Mouse (Mus musculus) spleen, adult 2 months (tissue): ENCODE measurements around the gene Zfp609.

ENCODE experiments used
- CTCF ChIP-seq: fragments of 200-500 bp; IDR thresholded peaks from 2 replicates; pipeline ENCODE4 v1.5.1; 2011; ENCODE audit warnings: mild to moderate bottlenecking, inconsistent platforms; ENCODE audit not compliant: insufficient read depth, insufficient read length, insufficient replicate concordance; ENCODE audit errors: extremely low read depth
- POLR2A ChIP-seq: fragments of 200-500 bp; IDR thresholded peaks from 2 replicates; pipeline ENCODE4 v1.6.1; 2011; ENCODE audit warnings: low read depth, low read length, inconsistent platforms

- TF ChIP-seq CTCF (no peak), POLR2A (no peak)
Measured at GRCm38 (mm10) chr9:65828016-65828403, 646 bp upstream of the Zfp609 start.
